12 mouse cellular contexts compared by ENCODE assay signal in genomic region chr3:115816328-115817160, GRCm38 (mm10).
DNase-seq lines count a peak whose midpoint lies in the region; ATAC-seq and TF ChIP-seq lines count a peak whose summit lies in the region.
"Had no signal": no experiment of that assay in that cellular context is flagged by ENCODE, and none has a peak within 500 bp of the region (broad histone marks: within the 10 kb centered on the region; RNA-seq: fewer than 3 reads in every experiment).

No protein-coding gene starts in this region.

- H3K4me2 ChIP-seq in liver, embryonic 13.5 days, result peak overlapping the region; percentile 54
- H3K4me2 ChIP-seq: embryonic facial prominence, embryonic 13.5 days; neural tube, embryonic 12.5 days had no signal

- DNase-seq in gastrocnemius, adult 2 months, result no peak
- DNase-seq in gastrocnemius, postnatal 25 days, result no peak
- no peak for DNase-seq in left cerebral cortex, adult 2 months (ENCODE audit: extremely low spot score in 1 of 2, low spot score in 2 of 2)
- no peak for DNase-seq in left cerebral cortex, adult 8-10 months (ENCODE audit: low spot score in 2 of 2)
- DNase-seq in MEL (ENCODE audit: low read depth, low spot score) (peak; percentile 56), MN1 (ENCODE audit: low spot score) (no peak)
- DNase-seq in liver, embryonic 13.5 days, result no peak
- DNase-seq in urinary bladder, adult 18-20 months (ENCODE audit: low spot score in 2 of 2), result no peak
- DNase-seq: cerebellum, adult 8-10 months had no signal

- H3K79me2 ChIP-seq in MEL (ENCODE audit: control insufficient read depth, insufficient read depth, low read length, poor library complexity), result no peaks in the 10 kb centered on the region

- intact Hi-C loops in gastrocnemius, adult 2 months (cut with DNase I), result no loop called here
- intact Hi-C loops in left cerebral cortex, adult 2 months (cut with DNase I), result loop anchor here (5.0 kb wide), 1 partner anchor 71 kb away; the partner anchor contains the start of gene Dph5

- H3K27ac ChIP-seq in gastrocnemius, adult 2 months, result peak overlapping the region; percentile 81
- H3K27ac ChIP-seq in left cerebral cortex, adult 2 months, result peak overlapping the region; percentile 62; the same call in 1 of the 2 replicates
- peak overlapping the region; percentile 96 for H3K27ac ChIP-seq in MEL (ENCODE audit: control insufficient read depth, low read depth, low read length)
- H3K27ac ChIP-seq in liver, embryonic 13.5 days, result peak overlapping the region; percentile 66
- H3K27ac ChIP-seq: embryonic facial prominence, embryonic 13.5 days; midbrain, embryonic 10.5 days; neural tube, embryonic 12.5 days had no signal

- 44% methylated on average over 6 of the region's 6 CpGs for WGBS in liver, embryonic 13.5 days (ENCODE audit: insufficient replicate concordance)

- TF ChIP-seq CTCF in gastrocnemius, adult 2 months (IDR thresholded peaks at IDR 0.05), result no peak
- no peak for TF ChIP-seq CTCF in left cerebral cortex, adult 2 months (IDR thresholded peaks at IDR 0.05)
- TF ChIP-seq CTCF in MEL (IDR thresholded peaks at IDR 0.05 in 2 of 3, conservative IDR thresholded peaks at IDR 0.05 in 1 of 3; ENCODE audit: control insufficient read depth in 1 of 3, insufficient read depth in 1 of 3, low read depth in 2 of 3, low read length in 3 of 3, poor library complexity in 1 of 3, severe bottlenecking in 1 of 3), result no peak

- H3K36me3 ChIP-seq in MEL (ENCODE audit: control insufficient read depth in 1 of 2, insufficient read depth in 2 of 2, low read length in 2 of 2), result peaks cover 0 to 31% of the 10 kb centered on the region in 2 experiments; a peak in 2 of 4 replicates
- H3K36me3 ChIP-seq in liver, embryonic 13.5 days, result no peaks in the 10 kb centered on the region
- H3K36me3 ChIP-seq: embryonic facial prominence, embryonic 13.5 days; midbrain, embryonic 10.5 days; neural tube, embryonic 12.5 days had no signal

- ATAC-seq in liver, embryonic 13.5 days (ENCODE audit: low read depth), result no peak

- H3K9ac ChIP-seq in MEL (ENCODE audit: control insufficient read depth, low read depth, low read length, poor library complexity, severe bottlenecking), result peak overlapping the region; percentile 60
- H3K9ac ChIP-seq in liver, embryonic 13.5 days, result no peak overlapping the region
- H3K9ac ChIP-seq: embryonic facial prominence, embryonic 13.5 days; neural tube, embryonic 12.5 days had no signal

- H3K9me3 ChIP-seq in MEL (replicated peaks; ENCODE audit: insufficient read depth, low read length), result no peaks in the 10 kb centered on the region
- H3K9me3 ChIP-seq in liver, embryonic 13.5 days (replicated peaks), result no peaks in the 10 kb centered on the region
- H3K9me3 ChIP-seq: embryonic facial prominence, embryonic 13.5 days; midbrain, embryonic 10.5 days; neural tube, embryonic 12.5 days had no signal

- no peaks in the 10 kb centered on the region for H3K27me3 ChIP-seq in MEL (ENCODE audit: control insufficient read depth in 1 of 2, insufficient read depth in 2 of 2, low read length in 2 of 2)
- H3K27me3 ChIP-seq in liver, embryonic 13.5 days, result no peaks in the 10 kb centered on the region
- H3K27me3 ChIP-seq: neural tube, embryonic 12.5 days had no signal

- peak overlapping the region; percentile 56 for H3K4me3 ChIP-seq in gastrocnemius, adult 2 months
- H3K4me3 ChIP-seq in left cerebral cortex, adult 2 months, result no peak overlapping the region
- peak overlapping the region; percentile 56 for H3K4me3 ChIP-seq in MEL (ENCODE audit: control insufficient read depth in 1 of 2, insufficient read depth in 1 of 2, low read depth in 2 of 2, low read length in 2 of 2)
- no peak overlapping the region for H3K4me3 ChIP-seq in liver, embryonic 13.5 days (replicated peaks)
- H3K4me3 ChIP-seq: embryonic facial prominence, embryonic 13.5 days; midbrain, embryonic 10.5 days; neural tube, embryonic 12.5 days had no signal

- TF ChIP-seq RAD21 in MEL (IDR thresholded peaks at IDR 0.05; ENCODE audit: low read depth, low read length), result no peak

- H3K4me1 ChIP-seq in MEL (ENCODE audit: control insufficient read depth in 1 of 2, insufficient read depth in 2 of 2, low read length in 2 of 2), result peaks cover 16 to 35% of the 10 kb centered on the region in 2 experiments
- H3K4me1 ChIP-seq in liver, embryonic 13.5 days (replicated peaks), result peaks cover 66% of the 10 kb centered on the region
- H3K4me1 ChIP-seq: midbrain, embryonic 10.5 days; neural tube, embryonic 12.5 days had no signal

- peak; percentile 26 to 35; a peak in 1 of 4 replicates for TF ChIP-seq EP300 in MEL (IDR thresholded peaks at IDR 0.05; ENCODE audit: low read depth in 1 of 2, low read length in 2 of 2)

- no peak for TF ChIP-seq POLR2A in MEL (IDR thresholded peaks at IDR 0.05; ENCODE audit: control insufficient read depth in 1 of 2, insufficient read depth in 1 of 2, low read depth in 1 of 2, low read length in 2 of 2, poor library complexity in 1 of 2)

TF ChIP-seq in MEL, 35 proteins besides CTCF, POLR2A, EP300 and RAD21:
- TF ChIP-seq CHD2 (IDR thresholded peaks at IDR 0.05; ENCODE audit: low read length) (peak; percentile 23), RCOR1 (IDR thresholded peaks at IDR 0.05; ENCODE audit: low read depth, low read length) (peak; percentile 9; the same call in 1 of the 2 replicates), ZMIZ1 (IDR thresholded peaks at IDR 0.05; ENCODE audit: low read depth, low read length) (no peak; the same call in 1 of the 2 replicates), BHLHE40 (IDR thresholded peaks at IDR 0.05; ENCODE audit: borderline replicate concordance, low read depth, low read length) (no peak), MAZ (IDR thresholded peaks at IDR 0.05; ENCODE audit: low read depth, low read length) (peak; percentile 83), SMC3 (IDR thresholded peaks at IDR 0.05; ENCODE audit: low read depth, low read length) (no peak), TAL1 (IDR thresholded peaks at IDR 0.05; ENCODE audit: low read length) (no peak), USF1 (IDR thresholded peaks at IDR 0.05; ENCODE audit: low read depth, low read length) (peak; percentile 61), POLR2AphosphoS5 (IDR thresholded peaks at IDR 0.05; ENCODE audit: borderline replicate concordance, low read depth, low read length) (no peak), MEF2A (IDR thresholded peaks at IDR 0.05; ENCODE audit: extremely low read depth, insufficient replicate concordance, low read depth, low read length, poor library complexity, severe bottlenecking) (no peak), NRF1 (IDR thresholded peaks at IDR 0.05; ENCODE audit: insufficient read depth, low read depth, low read length, poor library complexity, severe bottlenecking) (no peak), MAX (IDR thresholded peaks at IDR 0.05; ENCODE audit: low read length) (peak; percentile 10; the same call in 1 of the 2 replicates), USF2 (IDR thresholded peaks at IDR 0.05; ENCODE audit: borderline replicate concordance in 1 of 2, insufficient read depth in 1 of 2, low read depth in 1 of 2, low read length in 2 of 2) (no peak), TBP (IDR thresholded peaks at IDR 0.05; ENCODE audit: low read depth, low read length) (no peak), E2F4 (IDR thresholded peaks at IDR 0.05; ENCODE audit: borderline replicate concordance, low read depth, low read length) (no peak), MAFK (IDR thresholded peaks at IDR 0.05; ENCODE audit: borderline replicate concordance, low read depth, low read length) (no peak), MYC (IDR thresholded peaks at IDR 0.05; ENCODE audit: low read depth, low read length) (0 out of 2 replicates have a peak, but pooled peaks have one; percentile 20), HCFC1 (IDR thresholded peaks at IDR 0.05; ENCODE audit: low read depth, low read length) (0 out of 2 replicates have a peak, but pooled peaks have one; percentile 52), ZKSCAN1 (IDR thresholded peaks at IDR 0.05; ENCODE audit: low read depth, low read length) (no peak), MXI1 (IDR thresholded peaks at IDR 0.05; ENCODE audit: low read depth, low read length) (no peak), POLR2AphosphoS2 (IDR thresholded peaks at IDR 0.05; ENCODE audit: low read length) (no peak), ZNF384 (IDR thresholded peaks at IDR 0.05; ENCODE audit: low read depth, low read length) (no peak), JUND (IDR thresholded peaks at IDR 0.05; ENCODE audit: low read depth, low read length) (peak; percentile 94; the same call in 1 of the 2 replicates), ELF1 (IDR thresholded peaks at IDR 0.05; ENCODE audit: low read depth, low read length) (no peak), UBTF (IDR thresholded peaks at IDR 0.05; ENCODE audit: borderline replicate concordance, insufficient read depth, low read depth, low read length) (no peak), SIN3A (IDR thresholded peaks at IDR 0.05; ENCODE audit: low read length) (no peak), ETS1 (IDR thresholded peaks at IDR 0.05; ENCODE audit: low read depth, low read length) (peak; percentile 86), NELFE (IDR thresholded peaks at IDR 0.05; ENCODE audit: low read depth, low read length) (no peak; the same call in 1 of the 2 replicates), GABPA (IDR thresholded peaks at IDR 0.05; ENCODE audit: low read depth, low read length) (no peak), GATA1 (IDR thresholded peaks at IDR 0.05; ENCODE audit: low read depth, low read length) (peak; percentile 2), KAT2A (conservative IDR thresholded peaks at IDR 0.05; ENCODE audit: low read depth, low read length) (no peak), MYB (IDR thresholded peaks at IDR 0.05; ENCODE audit: low read depth, low read length) (no peak), CHD1 (IDR thresholded peaks at IDR 0.05; ENCODE audit: low read depth, low read length) (no peak), TCF12 (IDR thresholded peaks at IDR 0.05; ENCODE audit: low read depth, low read length) (peak; percentile 24; the same call in 1 of the 2 replicates)

Comparison
In these comparisons a context has a peak if more than half of its experiments do, and no peak if none do; other contexts are left out.
1. H3K4me3 ChIP-seq: peak in gastrocnemius, adult 2 months (single experiment) and MEL (2 of 2); none in left cerebral cortex, adult 2 months (single experiment) and liver, embryonic 13.5 days (single experiment).
2. Peak in every context shown above with its lines, with median percentiles within 50 percentile points of each other: H3K27ac ChIP-seq.